Mouse (Mus musculus) CH12.LX (cell line): ENCODE data around the gene Rpl11.

Experiments used
- CTCF ChIP-seq, 2 experiments: IDR thresholded peaks in 1 of 2; conservative IDR thresholded peaks in 1 of 2; 2 replicates each; pipeline ENCODE4 v1.5.1; 2011 to 2012; ENCODE audit warnings: low read depth in 2 of 2, low read length in 2 of 2, improper control_type of control experiment in 1 of 2, inconsistent platforms in 1 of 2, mild to moderate bottlenecking in 1 of 2, moderate library complexity in 1 of 2
- HCFC1 ChIP-seq: IDR thresholded peaks from 2 replicates; pipeline ENCODE4 v1.6.1; 2012; ENCODE audit warnings: low read depth, mild to moderate bottlenecking, inconsistent platforms, low read length, improper control_type of control experiment
- KAT2A ChIP-seq: IDR thresholded peaks from 2 replicates; pipeline ENCODE4 v1.6.1; 2012; ENCODE audit warnings: low read length, improper control_type of control experiment, inconsistent platforms; ENCODE audit not compliant: insufficient replicate concordance
- MAFK ChIP-seq: IDR thresholded peaks from 2 replicates; pipeline ENCODE4 v1.6.1; 2011; ENCODE audit warnings: low read length, improper control_type of control experiment; ENCODE audit not compliant: insufficient replicate concordance
- MAZ ChIP-seq: IDR thresholded peaks from 2 replicates; pipeline ENCODE4 v1.6.1; 2012; ENCODE audit warnings: low read depth, mild to moderate bottlenecking, inconsistent platforms, low read length, improper control_type of control experiment, moderate library complexity
- NRF1 ChIP-seq: IDR thresholded peaks from 2 replicates; pipeline ENCODE4 v1.6.1; 2014; ENCODE audit warnings: low read depth, mild to moderate bottlenecking, inconsistent platforms, low read length, improper control_type of control experiment, moderate library complexity
- POLR2A ChIP-seq: IDR thresholded peaks from 2 replicates; pipeline ENCODE4 v1.6.1; 2011; ENCODE audit warnings: low read depth, mild to moderate bottlenecking, improper control_type of control experiment, low read length

DNA sequence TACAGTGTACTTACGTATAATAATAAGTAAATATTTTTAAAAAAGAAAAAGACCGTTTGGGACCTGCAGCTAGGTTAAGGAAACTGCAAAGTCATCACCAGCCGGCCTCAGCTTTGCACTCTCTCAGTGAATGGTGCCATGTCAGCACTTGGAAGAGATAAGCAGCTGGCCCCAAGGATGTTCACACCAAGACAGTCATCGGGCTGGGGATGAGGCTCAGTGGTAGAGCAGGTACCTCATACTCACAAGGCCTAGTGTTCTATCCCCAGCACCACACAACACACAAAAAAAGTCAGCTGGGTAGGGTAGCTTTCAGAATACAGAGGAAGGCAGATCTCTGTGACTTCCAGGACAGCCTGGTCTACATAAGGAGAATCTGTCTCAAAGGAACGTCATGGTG is 68.0 kb downstream of the Rpl11 start:
- no peak for TF ChIP-seq POLR2A
- TF ChIP-seq MAFK = 0 out of 2 replicates have a peak, but pooled peaks have one; percentile 9
- no peak for TF ChIP-seq CTCF (conservative IDR thresholded peaks at IDR 0.05 in 1 of 2, IDR thresholded peaks at IDR 0.05 in 1 of 2; ENCODE audit: low read depth in 2 of 2, low read length in 2 of 2)
- no peak for TF ChIP-seq HCFC1
- TF ChIP-seq NRF1 = no peak
- no peak for TF ChIP-seq MAZ
- TF ChIP-seq KAT2A = no peak
